Mouse (Mus musculus) cerebellum, postnatal 14 days (tissue): ENCODE data around the gene 1700040F15Rik.
"Not testable (repeated sequence)": the region's sequence is repeated elsewhere in the genome, so short reads cannot be mapped to it uniquely, and the experiment has no call there.

Experiments used
- DNase-seq, 2 experiments: peaks; one replicate each; pipeline ENCODE4 v3.0.0; 2021; ENCODE audit warnings: mixed read lengths in 2 of 2

Gene 1700040F15Rik

DNA sequence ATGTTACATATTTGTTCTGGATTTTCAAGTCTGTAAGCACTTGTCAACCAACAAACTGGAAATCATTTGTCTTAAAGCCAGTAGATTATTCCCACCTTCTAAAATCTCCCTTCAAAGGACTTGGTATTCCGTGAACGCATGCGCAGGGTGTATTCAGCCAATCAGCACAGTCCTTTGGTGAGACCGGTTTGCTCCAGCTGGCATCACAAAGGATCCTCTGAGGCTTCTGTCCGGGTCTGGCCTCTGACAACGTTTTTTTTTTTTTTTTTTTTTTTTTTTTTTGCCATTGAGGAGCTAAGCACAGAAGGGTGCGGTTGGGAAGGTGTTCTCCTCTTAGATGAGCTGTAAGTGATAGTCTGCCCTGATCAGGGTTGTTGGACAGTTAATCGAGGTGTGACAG, at the start of gene 1700040F15Rik:
Gene 1700040F15Rik (plus strand): TSS at position 301 of the 400 bp plus-strand sequence.
- not testable (repeated sequence) for DNase-seq
